Mouse (Mus musculus) lung, embryonic 14.5 days (tissue): ENCODE results near the gene Dusp23. TPM values are rescaled to one million over a fixed set of nuclear protein-coding genes. Genes with fewer than 3 reads are reported as not detected.

Source experiments
- ATAC-seq: fragments of 200-750 bp; cut with Nextera tagmentation; 2 replicates; pipeline ENCODE4 v1.8.0; 2017; ENCODE audit warnings: mild to moderate bottlenecking, moderate TSS enrichment, moderate library complexity; ENCODE audit not compliant: insufficient read depth
- DNase-seq: peaks from one replicate; pipeline ENCODE4 v3.0.0-alpha.2; 2015
- H3K27ac ChIP-seq: fragments of 300-500 bp; sonication (generic); 2 replicates; pipeline ENCODE4 v1.5.1; 2014; ENCODE audit warnings: low read depth, mild to moderate bottlenecking, moderate library complexity
- H3K27me3 ChIP-seq: fragments of 300-500 bp; sonication (generic); 2 replicates; pipeline ENCODE4 v1.6.1; 2014; ENCODE audit warnings: low read length, control low read depth; ENCODE audit not compliant: insufficient read depth
- H3K36me3 ChIP-seq: fragments of 300-500 bp; sonication (generic); 2 replicates; pipeline ENCODE4 v1.6.1; 2014; ENCODE audit warnings: control low read depth; ENCODE audit not compliant: insufficient read depth
- H3K4me1 ChIP-seq: fragments of 300-500 bp; sonication (generic); 2 replicates; pipeline ENCODE4 v1.6.1; 2014; ENCODE audit warnings: antibody characterized with exemption, control low read depth; ENCODE audit not compliant: insufficient read depth
- H3K4me2 ChIP-seq: fragments of 300-500 bp; sonication (generic); 2 replicates; pipeline ENCODE4 v1.6.1; 2014; ENCODE audit warnings: mild to moderate bottlenecking
- H3K4me3 ChIP-seq: fragments of 300-500 bp; sonication (generic); 2 replicates; pipeline ENCODE4 v1.5.1; 2014; ENCODE audit warnings: low read depth, low read length
- H3K9ac ChIP-seq: fragments of 300-500 bp; sonication (generic); 2 replicates; pipeline ENCODE4 v1.6.1; 2014
- H3K9me3 ChIP-seq: fragments of 300-500 bp; sonication (generic); 2 replicates; pipeline ENCODE4 v1.6.1; 2016; ENCODE audit warnings: low read depth, low read length, control low read depth
- CTCF ChIP-seq: IDR thresholded peaks from 2 replicates; pipeline ENCODE4 v1.5.1; 2016; ENCODE audit warnings: antibody characterized with exemption, low read depth
- WGBS: fragments of 180-500 bp; shearing (Covaris S2); extraction: QIAGEN DNeasy Blood & Tissue Kit; methylation state at CpG from one replicate; pipeline ENCODE4 v1.1.7; 2014; 5-methylcytosine and 5-hydroxymethylcytosine counted together
- polyA plus RNA-seq: library from polyadenylated mRNA; unstranded; fragments of >200 nt; fragmentation: Nextera tagmentation; extraction: Ambion mirVana; gene quantifications from 2 replicates; pipeline ENCODE4 v1.2.1, GENCODE M21; 2014

Dusp23 gene
- polyA plus RNA-seq, 1 experiment from 2014 or later: 10.7 TPM

DNA sequence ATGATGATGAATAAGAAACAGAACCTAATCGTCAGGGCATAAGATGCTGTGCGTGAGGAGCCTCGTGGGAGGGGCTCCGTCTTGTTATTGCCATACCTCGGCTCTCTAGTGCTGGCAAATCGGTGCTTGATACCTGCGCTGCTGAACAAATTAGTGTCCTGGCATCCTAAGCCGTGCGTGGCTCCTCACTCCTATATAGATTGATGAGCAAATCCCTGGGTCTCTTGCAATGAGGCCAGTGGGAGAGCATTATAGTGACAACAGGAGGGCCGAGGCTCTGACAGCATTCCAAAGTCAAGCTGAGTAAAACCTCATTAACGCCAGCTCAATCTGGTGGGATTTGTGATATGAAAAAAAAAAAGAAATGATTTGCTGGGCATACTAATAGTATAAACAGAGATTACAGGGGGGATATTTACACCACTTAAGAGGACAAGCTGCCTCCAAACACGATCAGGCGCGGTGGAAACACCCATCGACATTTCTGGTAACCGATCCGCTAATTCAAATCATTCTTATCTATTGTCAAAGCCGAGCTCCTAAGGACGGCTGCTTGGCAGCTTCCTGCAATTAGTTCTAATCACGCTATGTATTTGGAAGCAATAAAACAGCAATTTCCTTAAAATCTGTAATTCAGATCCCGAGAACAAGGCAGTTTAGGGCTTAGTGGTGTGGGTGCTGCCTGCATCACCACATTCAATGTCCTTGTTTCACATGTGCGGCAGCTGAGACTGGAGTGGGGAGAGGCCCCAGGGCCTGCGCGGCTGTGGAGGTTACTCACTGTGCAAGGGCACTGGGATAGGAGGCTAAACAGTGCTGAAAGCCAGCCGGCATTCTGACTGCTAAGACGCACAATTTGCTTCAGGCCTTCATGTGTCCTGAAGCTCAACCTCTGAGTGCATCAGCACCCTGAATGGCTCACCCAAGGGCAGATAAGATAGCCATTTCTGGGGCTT, 46.9 kb downstream of the Dusp23 start:
- no peak overlapping the region for H3K4me3 ChIP-seq
- H3K27ac ChIP-seq: no peak overlapping the region
- ATAC-seq (0 out of 2 replicates have a peak, but pooled peaks have one; percentile 39), DNase-seq (peak; percentile 7)
- WGBS: 24% methylated on average over 26 of the region's 26 CpGs
- no peak overlapping the region for H3K4me2 ChIP-seq
- H3K4me1 ChIP-seq: no peaks in the 10 kb centered on the region; the same call in 1 of the 2 replicates
- peaks cover 20% of the 10 kb centered on the region for H3K27me3 ChIP-seq
- no peak overlapping the region for H3K9ac ChIP-seq
- no peaks in the 10 kb centered on the region for H3K36me3 ChIP-seq
- TF ChIP-seq CTCF: no peak
- H3K9me3 ChIP-seq: no peaks in the 10 kb centered on the region

DNA sequence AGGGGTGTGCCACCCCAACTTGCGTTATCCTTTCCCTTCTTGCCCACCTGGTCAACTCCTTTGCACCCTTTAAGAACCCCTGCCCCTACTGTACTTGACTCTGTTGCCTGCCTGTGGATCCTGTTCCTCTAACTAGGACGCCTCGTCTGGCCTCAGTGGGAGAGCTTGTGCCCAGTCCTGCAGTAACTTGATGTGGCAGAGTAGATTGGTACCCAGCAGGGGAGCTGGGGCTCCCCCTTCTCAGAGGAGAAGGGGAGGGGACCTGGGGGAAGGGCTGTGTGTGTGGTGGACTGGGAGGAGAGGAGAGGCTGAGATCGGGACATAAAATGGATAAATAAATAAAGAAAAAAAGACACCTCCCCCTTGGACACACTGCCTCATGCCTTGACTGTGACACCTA, 47.7 kb downstream of the Dusp23 start:
- no peaks in the 10 kb centered on the region for H3K9me3 ChIP-seq
- H3K9ac ChIP-seq: no peak overlapping the region
- ATAC-seq (no peak; the same call in 1 of the 2 replicates), DNase-seq (no peak)
- H3K27me3 ChIP-seq: peaks cover 20% of the 10 kb centered on the region
- H3K4me1 ChIP-seq: no peaks in the 10 kb centered on the region; the same call in 1 of the 2 replicates
- WGBS: 36% methylated on average over 4 of the region's 4 CpGs
- no peak overlapping the region for H3K4me2 ChIP-seq
- no peak overlapping the region for H3K4me3 ChIP-seq
- no peak for TF ChIP-seq CTCF
- H3K36me3 ChIP-seq: no peaks in the 10 kb centered on the region
- no peak overlapping the region for H3K27ac ChIP-seq

- ATAC-seq (no peak), DNase-seq (no peak)
- Histone ChIP-seq H3K4me1 (no peaks in the 10 kb centered on the region; the same call in 1 of the 2 replicates), H3K27ac (no peak overlapping the region), H3K4me2 (no peak overlapping the region), H3K36me3 (no peaks in the 10 kb centered on the region), H3K9ac (no peak overlapping the region), H3K9me3 (no peaks in the 10 kb centered on the region), H3K4me3 (no peak overlapping the region), H3K27me3 (peaks cover 20% of the 10 kb centered on the region)
- no peak for TF ChIP-seq CTCF
- WGBS: 85% methylated on average over 6 of the region's 6 CpGs
These were observed 48.5 kb downstream of the Dusp23 start for GRCm38 (mm10) chr1:172584271-172584670.

GRCm38 (mm10) chr1:172582436-172582835, 50.3 kb downstream of the Dusp23 start:
- Histone ChIP-seq H3K4me2 (no peak overlapping the region), H3K36me3 (no peaks in the 10 kb centered on the region), H3K27ac (no peak overlapping the region), H3K27me3 (peaks cover 20% of the 10 kb centered on the region), H3K4me1 (no peaks in the 10 kb centered on the region; the same call in 1 of the 2 replicates), H3K9me3 (no peaks in the 10 kb centered on the region), H3K9ac (no peak overlapping the region), H3K4me3 (no peak overlapping the region)
- no peak for TF ChIP-seq CTCF
- WGBS: 83% methylated on average over 8 of the region's 8 CpGs
- ATAC-seq: no peak
- DNase-seq: no peak

Other genes with a start within 250 kb of the Dusp23 start
- gene Slamf9, start 157.6 kb downstream of the Dusp23 start, polyA plus RNA-seq: 0.32 and 1.0 TPM in 2 replicates
- 23.5 and 26.0 TPM in 2 replicates for gene Igsf9, start 151.2 kb downstream of the Dusp23 start, polyA plus RNA-seq
- gene Tagln2, start 132.9 kb downstream of the Dusp23 start, polyA plus RNA-seq: 395 and 407 TPM in 2 replicates
- gene Cfap45, start 112.2 kb downstream of the Dusp23 start, polyA plus RNA-seq: 4.2 and 5.1 TPM in 2 replicates
- gene Vsig8, start 77.0 kb downstream of the Dusp23 start, polyA plus RNA-seq: 0.24 TPM in 1 of 2 replicates, not detected in the other
- gene Slamf8, start 42.4 kb downstream of the Dusp23 start, polyA plus RNA-seq: not detected in 2 replicates
- not detected in 2 replicates for gene Fcrl6, start 30.4 kb downstream of the Dusp23 start, polyA plus RNA-seq
- gene Crp, start 65.1 kb upstream of the Dusp23 start, polyA plus RNA-seq: not detected in 2 replicates